Mouse (Mus musculus) embryonic fibroblast, embryonic 13.5 days (primary cell): ENCODE results near the gene Nlgn3.

Source experiments
- CTCF ChIP-seq: IDR thresholded peaks from 2 replicates; pipeline ENCODE4 v1.5.1; 2011; ENCODE audit warnings: mild to moderate bottlenecking, control low read depth, low read length, moderate library complexity, borderline replicate concordance; ENCODE audit not compliant: insufficient read depth
- POLR2A ChIP-seq: IDR thresholded peaks from 2 replicates; pipeline ENCODE4 v1.6.1; 2011; ENCODE audit warnings: low read depth, mild to moderate bottlenecking, control low read depth, low read length, moderate library complexity

- TF ChIP-seq CTCF (no peak), POLR2A (no peak)
These were observed 70.0 kb downstream of the Nlgn3 start for GRCm38 (mm10) chrX:101369001-101369400.
